Mouse (Mus musculus): Measurements from ENCODE around the gene Olfr49.
"Not testable (repeated sequence)": the region's sequence is repeated elsewhere in the genome, so short reads cannot be mapped to it uniquely, and the experiment has no call there.

Olfr49 gene

DNA sequence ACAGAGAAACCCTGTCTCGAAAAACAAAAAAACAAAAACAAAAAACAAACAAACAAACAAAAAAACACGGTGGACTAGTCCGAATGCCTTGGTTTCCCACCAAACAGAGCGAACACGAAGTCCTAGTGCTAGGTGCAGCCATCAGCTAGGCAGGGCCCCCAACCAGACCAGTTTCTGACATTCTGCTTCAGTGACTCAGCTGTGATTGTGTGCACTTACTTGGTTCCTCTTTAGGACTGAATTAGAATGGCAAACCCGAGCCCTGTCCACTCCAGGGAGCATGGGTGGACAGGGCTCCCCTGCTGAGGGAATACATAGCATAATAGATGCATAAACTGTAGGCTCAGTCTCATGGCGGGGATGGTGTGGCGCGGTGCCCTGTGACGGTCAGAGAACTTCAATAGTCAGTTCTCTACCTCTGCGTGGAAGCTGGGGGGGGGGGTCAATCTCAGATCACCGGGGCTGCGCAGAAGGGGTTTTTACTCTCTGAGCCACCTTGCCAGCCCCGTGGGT lies 54.0 kb downstream of the Olfr49 start:
- DNase-seq: no peak

DNA sequence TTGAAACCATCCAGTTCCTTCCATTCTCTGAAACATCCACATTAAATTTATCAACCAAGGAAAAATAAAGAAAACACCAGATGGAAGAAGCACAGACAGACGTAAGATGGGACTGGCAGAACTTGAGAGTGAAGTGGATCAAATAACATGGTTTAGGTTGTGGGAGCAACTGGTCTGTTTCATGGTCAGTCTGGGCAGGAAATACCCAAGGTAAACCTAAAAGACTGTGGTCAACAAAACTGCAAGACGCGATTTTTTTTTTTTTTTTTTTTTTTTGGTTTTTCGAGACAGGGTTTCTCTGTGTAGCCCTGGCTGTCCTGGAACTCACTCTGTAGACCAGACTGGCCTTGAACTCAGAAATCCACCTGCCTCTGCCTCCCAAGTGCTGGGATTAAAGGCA lies 54.9 kb downstream of the Olfr49 start:
- DNase-seq: not testable (repeated sequence)

DNA sequence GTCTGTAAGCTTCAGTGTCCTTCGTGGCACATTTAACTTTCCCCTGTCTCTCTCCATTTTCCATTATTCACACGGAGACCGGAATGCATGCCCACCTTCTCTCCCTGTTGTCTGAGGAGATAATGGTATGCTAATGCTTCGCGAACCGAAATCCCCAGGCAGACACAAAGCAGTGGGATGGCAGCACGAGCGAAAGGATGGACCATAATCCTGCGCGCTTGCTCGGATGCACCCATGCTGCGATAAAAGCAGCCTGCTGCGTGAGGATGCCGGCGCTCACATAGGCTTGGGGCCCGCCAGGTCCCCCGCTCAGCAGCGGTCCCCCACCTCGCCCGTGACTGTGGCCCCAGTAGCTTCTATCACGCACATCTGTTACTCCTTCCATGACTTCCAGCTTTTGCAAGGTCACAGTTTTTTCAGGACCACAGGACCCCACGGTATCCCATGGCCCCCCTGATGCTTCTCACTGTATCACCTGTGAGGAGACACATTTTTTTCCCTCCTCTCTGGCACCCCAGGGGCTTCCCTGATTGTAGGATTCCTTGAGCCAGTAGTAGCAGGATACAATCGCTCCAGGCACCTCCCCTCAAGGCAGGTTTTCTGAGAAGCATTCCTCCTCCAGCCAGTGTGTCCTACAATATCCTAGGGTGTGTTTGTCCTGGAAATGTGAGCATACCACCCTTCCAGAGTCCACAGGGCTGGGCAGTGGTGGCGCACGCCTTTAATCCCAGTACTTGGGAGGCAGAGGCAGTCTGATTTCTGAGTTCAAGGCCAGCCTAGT lies 55.6 kb downstream of the Olfr49 start:
- DNase-seq: no peak

DNA sequence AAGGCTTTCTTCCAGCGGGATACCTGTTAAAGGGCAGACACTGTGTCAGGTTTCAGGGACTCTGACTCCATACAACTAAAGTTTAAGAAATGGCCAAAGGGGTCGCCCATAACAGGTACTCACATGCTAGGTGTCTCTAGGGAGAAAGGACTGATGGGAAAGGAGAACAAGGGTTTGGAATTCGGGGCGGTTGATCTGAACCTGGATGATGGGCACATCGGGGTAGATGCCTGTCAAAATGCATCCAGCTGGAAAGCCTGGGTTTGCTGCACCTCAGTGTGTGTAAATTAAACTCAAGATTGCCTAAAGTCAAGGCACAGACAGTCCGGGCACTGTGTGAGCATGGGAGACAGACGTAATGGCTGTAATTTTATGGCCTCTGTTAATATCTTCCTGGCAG lies 56.2 kb downstream of the Olfr49 start:
- no peak for DNase-seq
